Mouse (Mus musculus): ENCODE results near the gene Gm11037.

Gm11037 gene

DNA sequence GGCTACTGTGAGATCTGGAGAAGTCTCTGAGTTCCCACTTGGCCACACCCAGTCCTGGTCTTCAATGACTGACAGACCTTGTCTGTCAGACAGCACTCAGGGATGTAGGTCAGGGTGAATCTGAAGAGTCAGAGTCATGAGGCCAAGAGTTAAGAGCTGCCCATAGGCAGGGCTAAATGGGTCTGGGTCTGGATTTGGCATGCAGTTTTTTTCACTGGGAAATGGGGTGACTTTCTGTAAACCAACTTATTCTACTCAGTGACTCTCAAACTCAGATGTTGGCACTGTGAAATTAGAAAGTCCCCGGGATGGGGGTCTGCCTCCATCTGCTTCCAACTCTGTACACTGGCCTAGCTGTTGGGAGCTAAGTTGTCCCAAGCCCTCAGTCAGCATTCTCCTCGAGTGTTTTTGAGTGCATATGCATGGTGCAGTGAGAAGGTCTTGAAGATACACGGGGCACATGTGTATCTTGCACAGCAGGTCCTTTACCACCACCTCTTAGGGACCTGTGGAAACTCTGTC is 4.6 kb upstream of the Gm11037 start:
- DNase-seq (ENCODE audit: low read depth, low spot score): no peak

DNA sequence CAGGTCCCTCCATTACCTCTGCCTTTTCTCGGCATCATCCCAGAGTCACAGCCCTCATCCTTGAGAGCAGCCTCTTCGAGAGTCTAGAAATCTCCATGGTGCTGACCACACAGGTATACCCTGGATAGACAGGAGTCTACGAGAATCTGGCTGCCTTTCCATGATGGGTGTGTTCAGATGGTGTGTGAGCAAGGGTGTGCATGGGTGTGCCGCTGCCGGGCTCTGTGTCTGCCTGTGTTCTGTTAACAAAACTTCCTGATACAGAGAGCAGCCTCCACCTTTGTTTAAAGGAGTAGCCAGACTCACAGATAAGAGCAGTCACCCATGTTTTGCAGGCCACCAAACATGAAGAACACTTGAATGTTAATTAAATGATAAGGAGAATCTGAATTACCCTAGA is 3.5 kb upstream of the Gm11037 start:
- no peak for DNase-seq (ENCODE audit: low read depth, low spot score)

DNA sequence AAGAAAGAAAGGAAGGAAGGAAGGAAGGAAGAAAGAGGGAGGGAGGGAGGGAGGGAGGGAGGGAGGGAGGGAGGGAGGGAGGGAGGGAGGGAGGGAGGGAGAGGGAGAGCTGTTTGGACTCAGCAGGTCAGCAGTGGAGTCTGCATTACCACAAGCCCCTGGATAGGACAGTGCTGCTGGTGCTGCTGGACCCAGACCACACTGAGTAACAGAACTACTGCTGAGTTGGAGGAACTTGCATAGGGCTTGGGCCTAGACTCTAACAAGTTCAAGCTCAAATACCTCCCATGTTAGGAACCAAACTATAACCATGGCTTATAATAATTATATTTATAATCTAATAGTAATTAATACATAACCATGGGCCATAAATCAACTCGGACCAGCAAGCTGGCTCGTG is 2.4 kb upstream of the Gm11037 start:
- DNase-seq (ENCODE audit: low read depth, low spot score): no peak

DNA sequence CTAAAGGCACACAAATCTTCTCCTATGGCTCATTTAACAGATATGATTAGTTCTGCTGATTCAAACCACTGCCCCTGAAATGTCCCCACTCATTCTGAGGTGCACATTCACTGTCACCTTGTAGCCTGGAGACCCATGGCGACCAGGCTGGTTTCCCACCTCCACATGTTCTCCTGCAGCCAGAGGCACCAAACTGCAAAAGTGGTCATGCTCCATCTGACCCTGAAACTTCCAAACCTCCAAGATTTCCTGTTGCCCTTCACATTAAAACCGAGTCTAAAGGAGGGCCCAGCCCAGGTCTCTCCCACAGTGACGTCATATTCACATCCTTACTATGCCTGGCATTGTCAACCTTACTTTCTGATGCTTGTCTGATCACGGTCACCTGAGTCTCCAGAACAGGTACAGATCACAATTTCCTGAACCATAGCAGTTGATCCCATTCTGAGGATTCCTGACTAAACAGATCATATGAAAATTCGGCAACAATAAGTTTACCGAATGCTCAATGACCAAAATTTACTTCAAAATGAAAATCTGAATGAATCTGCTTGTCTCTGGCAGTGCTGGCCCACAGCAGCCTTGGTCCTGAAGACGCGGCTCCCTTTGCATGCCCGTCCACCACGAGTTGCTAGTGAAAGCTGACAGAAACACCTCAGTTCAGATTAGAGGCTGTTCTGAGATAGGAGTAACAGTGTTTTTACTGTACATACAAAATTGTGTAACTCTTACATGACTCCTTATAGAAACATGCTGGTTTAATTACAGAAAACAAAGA is 997 bp upstream of the Gm11037 start:
- no peak for DNase-seq (ENCODE audit: low read depth, low spot score)

DNA sequence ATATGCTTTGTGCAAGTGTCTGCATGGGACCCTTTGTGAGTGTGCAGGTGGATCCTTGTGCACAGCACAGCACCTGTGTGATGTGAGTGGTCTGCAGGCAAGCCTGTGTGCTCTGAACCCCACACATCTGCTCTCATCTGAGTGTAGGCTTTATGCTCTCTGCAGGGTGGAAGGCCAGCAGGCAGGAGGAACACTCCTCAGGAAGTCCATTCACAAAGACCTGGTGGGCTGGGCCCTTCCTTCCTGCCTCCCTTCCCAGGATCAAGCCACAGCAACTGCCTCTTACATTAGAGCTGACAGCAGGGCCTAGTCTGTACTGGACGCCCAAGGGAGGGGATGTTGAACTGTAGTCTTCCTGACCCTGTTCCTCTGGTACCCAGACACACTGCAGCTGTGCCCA is 1.1 kb downstream of the Gm11037 start:
- DNase-seq (ENCODE audit: low read depth, low spot score): no peak

DNA sequence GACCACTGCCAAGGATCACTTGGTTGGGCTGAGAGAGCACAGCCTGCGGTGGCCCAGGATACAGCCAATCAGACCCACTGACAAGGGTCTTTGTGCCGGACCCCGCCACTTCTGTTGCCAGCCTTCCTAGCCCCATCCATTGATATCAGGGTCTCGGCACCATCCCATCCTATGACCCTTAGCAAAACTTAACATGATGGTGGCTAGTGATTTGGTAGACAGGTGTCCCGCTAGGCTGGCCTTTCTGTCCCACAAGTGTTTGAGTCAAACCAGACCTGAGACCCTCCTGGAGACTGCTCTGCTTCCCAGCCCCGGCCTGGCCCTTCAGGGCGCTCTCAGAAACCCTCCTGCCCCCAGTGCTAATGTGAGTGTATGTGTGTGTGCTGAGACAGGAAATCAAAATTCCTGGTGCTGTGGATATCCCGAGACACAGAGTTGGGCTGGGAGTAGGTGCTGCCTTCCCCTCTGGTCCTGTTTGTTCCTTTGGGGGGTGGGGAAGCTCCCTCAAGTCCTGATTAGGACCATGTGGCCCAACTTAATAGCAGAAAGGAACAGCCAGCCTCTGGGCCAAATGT is 1.6 kb downstream of the Gm11037 start:
- DNase-seq (ENCODE audit: low read depth, low spot score): no peak

DNA sequence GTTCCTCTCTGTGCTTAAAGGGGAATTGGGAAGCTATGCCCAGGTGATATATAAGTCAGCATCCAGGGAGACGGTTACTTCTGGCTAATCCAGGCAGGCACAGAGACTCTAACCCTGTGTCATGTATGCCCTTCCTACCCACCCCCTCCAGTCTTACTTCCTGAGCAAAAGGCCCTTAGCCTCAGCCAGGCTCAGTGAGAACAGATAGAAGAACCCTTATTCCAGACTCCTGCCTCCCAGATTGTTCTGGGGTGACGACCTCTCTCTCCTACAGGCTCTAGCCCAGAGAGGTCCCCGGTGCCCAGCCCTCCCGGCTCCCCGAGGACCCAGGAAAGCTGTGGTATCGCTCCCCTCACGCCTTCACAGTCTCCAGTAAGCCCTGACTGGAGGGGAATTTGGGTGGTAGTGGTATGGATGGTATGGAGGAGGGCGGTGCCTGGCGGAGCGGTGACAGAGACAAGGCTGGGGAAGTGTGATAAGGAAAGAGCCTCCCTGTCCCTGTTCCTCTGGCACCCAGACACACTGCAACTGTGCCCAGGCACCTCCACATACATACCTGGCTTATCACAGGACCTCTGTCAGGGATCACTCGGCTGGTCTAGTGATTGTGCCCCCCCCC is 2.3 kb downstream of the Gm11037 start:
- DNase-seq (ENCODE audit: low read depth, low spot score): no peak

DNA sequence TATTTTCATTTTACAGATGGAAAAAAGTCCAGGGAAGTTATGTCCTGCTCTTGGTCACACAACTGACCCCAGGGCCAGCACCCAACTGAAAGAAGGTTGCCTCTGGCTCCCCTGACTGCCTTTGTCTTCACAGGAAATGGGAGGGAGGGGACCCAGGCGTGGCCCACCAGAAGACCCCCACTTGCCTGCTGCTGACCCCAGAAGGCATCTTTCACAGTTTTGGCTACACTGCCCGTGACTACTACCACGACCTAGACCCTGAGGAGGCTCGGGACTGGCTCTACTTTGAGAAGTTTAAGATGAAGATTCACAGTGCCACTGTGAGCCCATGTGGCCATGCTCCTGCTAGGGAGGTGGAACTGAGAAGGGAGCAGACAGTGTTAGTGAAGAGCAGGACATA is 5.0 kb downstream of the Gm11037 start:
- no peak for DNase-seq (ENCODE audit: low read depth, low spot score)

DNA sequence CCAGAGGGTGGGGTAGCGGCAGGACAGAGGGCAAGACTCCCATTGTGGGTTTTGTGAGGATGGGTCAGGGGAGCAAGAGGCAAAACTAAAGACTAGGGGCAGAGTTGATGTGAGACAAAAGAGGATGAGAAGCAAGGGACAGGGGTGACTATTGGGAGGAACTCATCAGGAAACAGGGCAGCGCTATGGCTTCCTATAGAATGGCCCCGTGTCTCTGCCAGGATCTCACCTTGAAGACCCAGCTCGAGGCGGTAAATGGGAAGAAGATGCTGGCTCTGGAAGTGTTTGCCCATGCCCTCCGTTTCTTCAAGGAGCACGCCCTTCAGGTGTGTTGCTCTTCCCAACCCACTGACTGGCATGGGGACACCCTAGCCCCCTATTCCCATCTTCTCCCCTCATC is 5.5 kb downstream of the Gm11037 start:
- DNase-seq (ENCODE audit: low read depth, low spot score): no peak

DNA sequence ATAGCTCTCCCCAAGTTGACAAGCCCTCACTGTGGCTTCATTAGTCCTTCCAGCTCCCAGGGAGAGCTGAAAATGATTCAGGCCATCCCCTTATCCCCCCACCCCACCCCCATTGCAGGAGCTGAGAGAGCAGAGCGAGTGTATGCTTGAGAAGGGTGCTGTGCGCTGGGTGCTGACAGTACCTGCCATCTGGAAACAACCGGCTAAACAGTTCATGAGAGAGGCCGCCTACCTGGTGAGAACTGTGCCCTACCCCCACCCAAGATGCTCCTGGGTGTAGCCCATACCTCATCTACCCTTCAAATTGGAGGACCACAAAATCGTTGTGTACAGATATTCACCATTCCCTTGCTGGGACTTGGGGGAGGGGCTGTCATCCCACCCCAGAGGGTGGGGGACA is 6.0 kb downstream of the Gm11037 start:
- DNase-seq (ENCODE audit: low read depth, low spot score): no peak

DNA sequence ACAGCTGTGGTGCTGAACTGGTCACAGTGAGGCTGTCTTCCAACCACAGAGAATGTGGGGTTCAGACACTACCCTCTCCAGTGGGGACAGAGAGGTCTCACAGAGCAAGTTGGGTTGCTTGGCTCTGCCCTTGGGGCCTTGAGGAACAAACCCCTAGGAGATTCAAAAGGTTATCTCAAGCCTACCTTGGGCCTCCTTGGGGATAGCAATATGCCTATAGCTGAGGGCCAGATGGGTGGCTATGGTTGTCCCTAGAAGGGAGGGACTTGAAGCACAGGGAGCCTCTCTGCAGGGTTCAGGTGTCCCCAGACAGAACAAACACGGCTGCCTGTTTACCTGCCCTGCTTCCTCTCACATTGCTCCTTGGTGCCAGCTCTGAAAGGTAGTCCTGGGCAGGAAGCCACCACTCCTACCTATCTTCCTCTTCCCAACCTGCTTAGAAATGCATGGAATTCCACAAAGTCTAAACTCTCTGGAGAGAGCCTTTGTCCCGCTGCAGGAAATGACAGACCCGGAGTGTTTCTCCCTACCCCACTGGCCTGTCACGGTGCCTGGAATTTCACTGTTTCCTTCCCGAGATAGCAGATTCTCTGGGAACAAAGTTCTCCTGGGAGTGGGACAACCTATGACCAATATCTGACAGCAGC is 6.7 kb downstream of the Gm11037 start:
- no peak for DNase-seq (ENCODE audit: low read depth, low spot score)

DNA sequence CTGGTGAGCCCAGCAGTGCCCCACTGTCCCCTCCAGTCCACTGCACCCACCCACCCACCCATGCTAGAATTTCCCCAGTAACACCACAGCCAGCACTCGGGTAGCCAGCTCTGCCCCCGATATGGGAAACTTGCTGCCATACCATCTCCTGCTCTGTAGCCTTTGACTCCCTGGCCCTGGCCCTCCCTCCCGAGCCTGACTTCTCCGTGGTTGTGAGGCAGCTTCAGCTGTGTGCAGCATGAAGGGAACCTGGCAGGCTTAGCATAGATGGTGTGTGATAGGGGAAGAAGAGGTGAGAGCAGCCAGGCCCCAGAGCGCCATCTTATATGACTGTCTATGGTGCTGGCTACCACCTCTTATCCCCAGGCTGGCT is 7.2 kb downstream of the Gm11037 start:
- no peak for DNase-seq (ENCODE audit: low read depth, low spot score)

DNA sequence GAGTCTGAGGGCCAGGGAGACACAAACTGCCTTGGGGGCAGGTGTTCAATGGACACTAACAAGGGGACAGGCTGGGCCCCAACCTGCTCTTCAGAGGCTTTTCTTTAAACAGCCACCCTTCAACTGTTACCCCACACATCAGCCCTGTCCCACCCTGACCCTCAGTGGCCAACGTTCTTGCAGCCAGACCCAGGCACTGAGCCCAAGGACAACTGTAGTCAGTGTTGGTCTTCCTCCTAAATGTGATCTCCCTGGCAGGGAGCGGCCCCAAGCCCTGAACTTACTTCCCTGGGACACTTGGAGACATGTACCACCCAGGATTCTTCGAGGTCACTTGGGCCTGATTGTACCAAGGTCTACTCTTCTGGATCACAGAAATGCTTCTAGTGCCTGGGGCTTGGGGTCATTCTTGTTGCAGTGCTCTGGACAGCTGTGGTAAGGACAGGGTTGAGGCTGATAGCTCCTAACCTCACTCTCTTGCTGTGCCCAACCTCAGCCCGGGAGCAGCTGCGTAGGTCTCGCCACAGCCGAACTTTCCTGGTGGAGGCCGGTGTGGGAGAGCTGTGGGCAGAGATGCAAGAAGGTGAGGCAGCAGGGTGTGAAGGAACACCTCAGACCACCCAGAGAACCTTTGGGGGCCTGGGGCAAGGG is 8.2 kb downstream of the Gm11037 start:
- DNase-seq (ENCODE audit: low read depth, low spot score): no peak

DNA sequence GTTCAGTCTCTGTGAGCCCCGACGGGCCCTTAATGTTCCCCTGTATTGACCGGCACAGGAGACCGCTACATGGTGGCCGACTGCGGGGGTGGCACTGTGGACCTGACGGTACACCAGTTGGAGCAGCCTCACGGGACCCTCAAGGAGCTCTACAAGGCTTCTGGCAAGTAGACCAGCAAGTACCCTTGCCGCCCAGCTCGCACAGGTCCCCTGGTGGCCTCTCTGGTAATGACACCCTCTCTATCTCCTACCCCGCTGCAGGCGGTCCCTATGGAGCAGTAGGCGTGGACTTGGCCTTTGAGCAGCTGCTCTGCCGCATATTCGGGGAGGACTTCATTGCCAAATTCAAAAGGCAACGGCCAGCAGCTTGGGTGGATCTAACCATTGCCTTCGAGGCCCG is 9.3 kb downstream of the Gm11037 start:
- peak; percentile 58 for DNase-seq (ENCODE audit: low read depth, low spot score)

DNA sequence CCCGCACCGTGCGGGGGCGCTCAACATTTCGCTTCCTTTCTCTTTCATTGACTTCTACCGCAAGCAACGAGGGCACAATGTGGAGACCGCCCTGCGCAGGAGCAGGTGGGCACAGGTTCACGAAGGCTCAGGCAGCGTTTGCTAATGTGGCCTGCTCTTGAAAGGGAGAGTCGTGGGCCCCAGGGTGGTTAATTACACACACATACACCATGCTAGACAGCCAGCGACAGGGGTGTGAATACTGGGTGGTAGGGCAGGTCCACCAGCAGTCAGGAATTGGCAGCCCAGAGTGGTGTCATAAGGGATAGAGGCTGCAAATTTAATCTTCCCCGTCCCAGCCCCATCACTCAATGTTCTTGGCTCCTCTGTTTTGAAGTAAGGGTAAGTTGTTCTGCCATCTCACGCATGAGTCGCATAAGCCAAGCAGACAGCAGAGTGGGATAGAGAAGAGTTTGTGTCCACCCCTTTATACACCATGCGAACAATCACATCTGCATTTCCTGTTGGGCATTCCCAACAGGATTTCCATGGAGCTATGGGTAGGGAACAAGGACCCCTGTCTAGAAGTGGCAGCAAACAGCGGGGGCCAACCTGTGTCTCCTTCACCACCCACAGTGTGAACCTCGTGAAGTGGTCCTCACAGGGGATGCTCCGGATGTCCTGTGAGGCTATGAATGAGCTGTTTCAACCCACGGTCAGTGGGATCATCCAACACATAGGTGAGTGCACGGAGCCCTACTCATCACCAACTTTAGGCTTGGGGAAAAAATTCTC is 9.9 kb downstream of the Gm11037 start:
- DNase-seq (ENCODE audit: low read depth, low spot score): no peak

DNA sequence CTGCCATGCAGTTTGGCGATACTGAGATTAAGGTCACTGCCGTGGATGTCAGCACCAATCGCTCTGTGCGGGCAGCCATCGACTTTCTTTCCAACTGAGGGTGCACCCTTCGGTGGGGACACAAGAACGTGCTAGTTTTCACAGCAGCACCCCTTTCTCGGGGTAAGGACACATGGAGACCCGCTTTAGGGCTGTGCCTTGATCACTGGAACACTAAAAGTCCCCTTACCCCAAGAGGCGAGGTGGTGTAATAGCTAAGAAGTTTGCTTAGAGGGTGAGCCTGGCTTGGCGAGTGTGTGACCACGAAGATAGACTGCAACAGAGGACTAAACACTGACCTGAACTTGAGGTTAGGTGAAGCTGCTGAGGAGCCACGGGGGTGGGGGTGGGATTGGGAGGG is 11.8 kb downstream of the Gm11037 start:
- DNase-seq (ENCODE audit: low read depth, low spot score): no peak

DNA sequence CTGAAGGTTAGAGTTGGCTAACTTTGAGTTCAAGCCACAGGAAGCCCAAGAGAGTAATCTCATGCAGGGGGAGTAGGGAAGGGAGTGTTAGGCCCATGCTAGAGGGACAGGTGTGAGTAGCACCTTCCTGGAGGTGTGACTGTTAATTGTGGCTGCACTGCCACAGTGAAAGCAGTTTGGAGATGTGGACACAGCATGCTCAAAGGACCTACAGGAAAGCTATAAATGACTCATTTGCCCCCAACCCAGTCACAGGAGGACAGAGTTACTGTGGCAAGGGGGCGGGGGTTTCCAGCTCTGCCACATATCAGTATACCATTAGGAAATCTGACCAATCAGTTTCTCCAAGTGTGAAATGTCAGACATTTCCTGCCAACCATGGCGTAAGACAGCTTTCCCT is 12.2 kb downstream of the Gm11037 start:
- no peak for DNase-seq (ENCODE audit: low read depth, low spot score)

DNA sequence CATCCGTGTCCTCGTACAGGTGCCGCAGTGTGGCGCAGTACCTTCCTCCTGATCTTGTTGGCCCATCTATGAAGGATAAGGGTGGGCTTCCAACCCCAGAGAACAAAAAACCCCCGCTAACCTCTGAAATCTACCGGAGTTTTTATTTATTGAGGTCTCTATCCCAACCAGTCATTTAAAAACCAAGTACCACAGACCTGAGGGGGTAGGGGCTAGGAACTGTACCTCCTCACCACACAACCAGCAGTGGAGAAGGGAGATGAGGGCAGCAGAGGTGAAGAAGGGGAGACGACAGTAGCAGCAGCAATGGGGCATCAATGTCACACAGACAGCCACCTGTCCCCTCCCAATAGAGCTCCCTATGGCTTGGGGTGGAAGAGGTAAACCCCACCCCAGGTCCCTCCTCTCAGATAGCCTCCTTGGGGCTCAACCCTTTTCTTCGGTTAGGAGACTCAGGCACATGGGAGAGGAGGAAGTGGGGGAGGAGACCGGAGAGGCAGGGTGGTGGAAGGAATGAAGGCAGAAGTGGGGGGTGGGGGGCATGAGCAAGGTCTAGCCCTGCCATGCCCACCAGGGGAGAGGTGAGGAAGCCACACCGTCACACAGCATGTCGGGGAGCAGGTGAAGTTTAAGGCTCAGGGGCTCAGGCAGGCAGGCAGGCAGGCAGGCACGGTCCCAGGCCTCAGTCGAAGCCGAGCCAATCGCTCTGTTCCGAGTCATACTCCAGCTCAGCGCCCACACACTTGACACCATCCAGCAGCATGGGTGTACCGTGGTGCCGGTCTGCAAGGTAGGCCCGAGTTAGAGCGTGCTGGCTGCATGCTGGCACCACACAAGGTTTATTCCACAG is 13.1 kb downstream of the Gm11037 start:
- no peak for DNase-seq (ENCODE audit: low read depth, low spot score)

DNA sequence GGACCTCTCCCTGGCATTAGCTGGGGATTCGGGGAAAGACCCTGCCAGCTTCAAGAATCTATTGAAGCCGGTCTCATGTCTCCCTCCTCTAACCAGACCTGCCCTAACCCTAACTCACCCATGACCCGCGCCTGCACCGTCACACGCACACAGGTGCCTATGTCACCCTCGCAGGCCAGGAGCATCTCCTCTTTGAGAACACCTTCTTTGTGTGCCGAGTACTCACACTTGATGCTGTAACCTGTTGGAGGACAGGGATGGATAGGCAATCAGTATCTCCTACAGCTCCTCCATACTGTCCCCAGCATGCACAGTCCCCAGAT is 13.7 kb downstream of the Gm11037 start:
- no peak for DNase-seq (ENCODE audit: low read depth, low spot score)
